Mouse (Mus musculus) kidney, postnatal 36 days (tissue): ENCODE results near the gene Asic2.

Experiments
- DNase-seq, 2 experiments: peaks; one replicate each; pipeline ENCODE4 v3.0.0; 2021 to 2022; ENCODE audit warnings: mixed read lengths in 2 of 2

Gene Asic2

GRCm38 (mm10) chr11:81080076-81080805 is 888.0 kb downstream of the Asic2 start:
- DNase-seq = no peak

- DNase-seq = no peak
Observed at GRCm38 (mm10) chr11:81079237-81079636, 889.0 kb downstream of the Asic2 start.

GRCm38 (mm10) chr11:81071836-81072235 is 896.4 kb downstream of the Asic2 start:
- no peak for DNase-seq

DNA sequence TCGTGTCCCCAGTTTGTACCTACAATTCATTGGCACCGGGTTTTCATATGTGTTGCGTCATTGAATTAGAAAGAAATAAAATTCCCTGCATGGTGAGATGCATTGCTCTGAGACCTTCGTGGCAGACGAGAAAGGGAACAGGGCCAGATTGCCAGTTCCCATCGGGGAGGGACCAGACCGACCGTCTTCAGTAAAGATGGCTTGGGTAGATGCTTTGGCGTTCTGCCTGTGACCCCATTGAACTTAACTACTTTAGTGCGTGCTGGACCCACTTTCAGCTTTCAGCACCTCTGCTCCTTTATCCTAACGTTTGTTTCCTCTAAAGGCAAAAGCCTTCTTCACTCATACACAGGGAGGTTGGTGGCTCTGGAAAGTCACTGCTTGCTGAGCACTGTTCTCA is 902.9 kb downstream of the Asic2 start:
- no peak for DNase-seq

GRCm38 (mm10) chr11:81064006-81064405 is 904.3 kb downstream of the Asic2 start:
- peak; percentile 40 to 71 for DNase-seq

DNA sequence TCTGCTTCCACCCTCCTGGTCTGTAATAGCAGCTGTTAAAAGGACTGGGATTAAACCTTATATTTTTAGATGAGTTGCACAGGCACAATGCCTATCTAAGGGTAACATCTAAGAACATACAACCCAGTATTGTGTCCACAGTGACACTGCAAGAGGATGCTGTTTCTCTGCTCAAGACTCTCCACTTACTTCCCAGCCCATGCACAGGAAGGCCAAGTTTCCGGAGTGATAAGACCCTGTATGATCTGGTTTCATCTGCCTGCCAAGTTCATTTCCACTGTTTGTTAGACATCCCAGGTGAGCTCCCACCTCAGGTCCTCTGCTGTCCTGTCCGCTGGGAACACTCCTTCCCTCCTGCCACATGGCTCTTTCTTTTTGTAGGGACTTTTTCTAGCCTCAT is 908.2 kb downstream of the Asic2 start:
- DNase-seq = no peak

- DNase-seq = no peak
Observed at GRCm38 (mm10) chr11:81059546-81059945, 908.7 kb downstream of the Asic2 start.

DNA sequence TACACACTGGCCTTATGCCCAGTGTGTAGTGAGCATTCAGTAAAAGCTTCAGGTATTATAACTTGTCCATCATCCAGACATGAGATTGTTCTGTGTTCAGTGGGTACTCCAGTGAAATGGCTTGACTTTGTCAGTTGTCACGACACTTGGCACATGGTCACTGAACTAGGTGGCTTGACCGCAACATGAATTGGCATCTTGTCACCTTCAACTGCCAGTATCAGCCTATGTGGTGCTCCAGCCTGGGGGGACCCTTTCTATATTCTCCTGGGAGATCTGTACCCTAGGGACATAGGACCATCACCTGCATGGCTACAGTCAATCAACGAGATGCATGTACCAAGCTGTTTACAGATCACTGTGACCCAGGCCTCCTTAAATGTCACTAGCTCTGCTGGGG is 910.8 kb downstream of the Asic2 start:
- DNase-seq = no peak

DNA sequence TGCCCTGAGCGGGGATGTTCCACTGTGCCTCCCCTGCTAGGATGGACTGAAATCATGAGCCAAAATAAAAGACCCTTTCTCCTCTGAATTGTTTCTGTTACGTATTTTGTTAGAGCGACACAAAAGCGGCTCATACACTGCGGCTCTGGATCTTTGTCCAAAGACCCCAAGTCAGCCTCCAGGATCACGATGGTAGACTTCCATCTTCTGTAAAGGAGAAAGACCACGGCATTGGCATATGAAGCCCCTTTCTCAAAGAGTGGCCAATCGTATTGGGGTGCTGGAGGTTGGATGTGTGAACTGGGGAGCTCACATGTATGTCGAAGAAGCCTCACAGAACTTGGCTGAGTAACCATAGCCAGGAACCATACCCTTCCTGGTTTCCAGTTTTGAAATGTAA is 911.5 kb downstream of the Asic2 start:
- DNase-seq = no peak

DNA sequence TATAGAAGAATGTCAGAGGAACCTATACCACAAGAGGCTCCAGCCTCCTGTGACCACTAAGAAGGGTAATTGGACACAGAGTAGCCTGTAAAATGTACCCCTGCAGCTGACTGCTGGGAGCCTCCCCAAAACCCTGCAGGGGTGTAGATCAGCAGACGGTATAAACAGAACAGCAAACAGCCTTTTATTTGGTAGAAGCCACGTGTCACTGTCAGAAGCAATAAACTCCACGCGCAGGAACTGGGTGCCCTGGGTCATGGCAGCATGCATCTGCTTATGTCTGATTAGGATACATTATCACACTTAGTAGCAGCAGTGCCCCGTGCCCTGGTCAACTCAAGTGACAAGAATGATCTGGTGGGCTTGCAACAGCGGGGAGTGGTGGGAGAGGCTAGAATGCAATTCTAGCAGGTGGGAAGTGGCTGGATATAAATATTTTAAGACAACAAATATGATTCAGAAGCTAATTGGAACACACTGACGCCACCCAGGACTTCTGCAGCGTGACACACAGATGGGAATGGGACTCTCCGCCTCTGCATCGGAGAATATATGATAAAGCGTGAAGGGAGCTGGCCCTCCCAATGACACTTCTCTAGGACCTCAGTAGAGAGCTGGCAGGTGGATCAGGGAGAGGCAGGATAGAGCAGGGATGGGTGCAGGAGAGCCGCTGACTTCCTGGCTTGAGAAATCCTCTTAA is 912.7 kb downstream of the Asic2 start:
- DNase-seq = no peak

DNA sequence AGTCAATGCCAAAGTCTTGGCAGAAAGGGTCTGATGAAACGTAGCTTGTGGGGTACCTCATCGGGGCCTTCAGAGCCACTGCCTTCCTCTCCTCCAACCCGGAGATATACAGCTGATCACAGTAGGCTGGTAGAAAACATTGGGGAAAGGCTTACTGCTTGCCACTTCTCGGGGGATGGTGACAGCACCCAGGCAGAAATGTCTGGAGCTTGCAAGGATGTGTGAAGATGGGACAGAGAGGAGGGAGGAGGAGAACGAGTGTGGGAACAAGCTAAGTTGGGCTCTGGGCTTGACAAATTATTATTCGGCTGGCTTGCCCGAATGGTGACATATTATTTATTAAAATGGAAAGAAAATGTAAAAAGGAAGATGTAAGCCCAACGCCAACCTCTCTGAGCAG is 914.4 kb downstream of the Asic2 start:
- no peak for DNase-seq

DNA sequence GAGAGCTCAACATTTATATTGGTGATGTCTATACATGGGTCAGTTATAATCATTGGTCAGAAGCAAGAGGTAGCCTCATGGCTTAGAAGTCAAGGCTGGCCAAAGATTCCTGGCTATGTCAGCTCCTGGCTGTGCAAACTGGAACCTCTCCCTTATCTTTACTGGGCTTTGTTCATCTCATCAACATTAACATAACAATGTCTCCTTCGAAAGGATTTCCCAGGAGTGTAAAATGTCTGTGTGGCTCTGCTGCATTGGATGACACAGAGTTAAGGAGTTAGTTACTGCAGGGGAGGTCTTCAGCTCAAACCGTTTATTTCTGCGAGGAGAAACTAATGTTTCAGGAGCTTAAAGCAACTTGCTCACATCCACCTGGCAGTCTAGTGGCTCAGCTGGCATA is 926.6 kb downstream of the Asic2 start:
- no peak for DNase-seq

DNA sequence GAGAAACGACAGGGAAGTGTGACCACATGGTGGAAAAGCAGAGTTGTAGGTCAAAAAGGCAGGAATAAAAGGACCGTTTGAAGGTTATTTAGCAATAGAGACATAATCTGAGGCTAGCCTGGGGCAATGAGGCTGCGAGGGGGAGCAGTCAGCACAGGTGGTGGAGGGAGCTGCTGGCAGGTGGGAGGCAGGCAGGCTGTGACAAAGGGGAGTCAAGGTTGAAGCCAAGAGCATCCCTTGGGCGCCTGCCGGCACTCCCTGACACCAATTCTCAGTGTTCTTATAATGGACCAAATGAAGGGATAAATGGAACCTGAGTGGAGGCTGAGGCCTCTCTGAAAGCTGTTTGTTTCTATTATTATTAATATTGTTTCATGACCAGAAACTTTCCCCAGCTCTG is 928.3 kb downstream of the Asic2 start:
- no peak for DNase-seq

GRCm38 (mm10) chr11:81032151-81032550 is 936.1 kb downstream of the Asic2 start:
- no peak for DNase-seq

GRCm38 (mm10) chr11:81014776-81015175 is 953.5 kb downstream of the Asic2 start:
- DNase-seq = no peak

GRCm38 (mm10) chr11:81013501-81013900 is 954.8 kb downstream of the Asic2 start:
- no peak for DNase-seq

GRCm38 (mm10) chr11:81010766-81011165 is 957.5 kb downstream of the Asic2 start:
- DNase-seq = no peak

GRCm38 (mm10) chr11:81009366-81009765 is 958.9 kb downstream of the Asic2 start:
- no peak for DNase-seq

DNA sequence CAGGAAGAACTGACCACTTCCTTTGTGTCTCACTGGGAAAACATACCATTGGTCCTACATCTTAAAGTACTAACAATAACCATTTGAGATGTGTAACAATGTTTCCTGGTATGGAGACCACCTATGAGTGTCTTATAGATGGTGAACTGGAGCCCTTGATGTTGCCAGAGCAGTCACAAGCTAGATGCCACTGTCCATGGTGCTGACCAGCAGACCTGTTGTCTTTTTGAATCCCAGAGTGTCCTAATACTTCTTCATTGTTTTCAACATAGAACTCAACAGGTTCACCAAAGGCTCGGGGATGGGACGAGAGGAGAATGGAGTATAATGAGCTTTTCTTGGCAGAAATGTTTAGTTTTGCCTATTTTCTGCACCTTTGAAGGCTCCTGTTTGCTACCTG is 962.4 kb downstream of the Asic2 start:
- DNase-seq = peak; percentile 0 to 60

DNA sequence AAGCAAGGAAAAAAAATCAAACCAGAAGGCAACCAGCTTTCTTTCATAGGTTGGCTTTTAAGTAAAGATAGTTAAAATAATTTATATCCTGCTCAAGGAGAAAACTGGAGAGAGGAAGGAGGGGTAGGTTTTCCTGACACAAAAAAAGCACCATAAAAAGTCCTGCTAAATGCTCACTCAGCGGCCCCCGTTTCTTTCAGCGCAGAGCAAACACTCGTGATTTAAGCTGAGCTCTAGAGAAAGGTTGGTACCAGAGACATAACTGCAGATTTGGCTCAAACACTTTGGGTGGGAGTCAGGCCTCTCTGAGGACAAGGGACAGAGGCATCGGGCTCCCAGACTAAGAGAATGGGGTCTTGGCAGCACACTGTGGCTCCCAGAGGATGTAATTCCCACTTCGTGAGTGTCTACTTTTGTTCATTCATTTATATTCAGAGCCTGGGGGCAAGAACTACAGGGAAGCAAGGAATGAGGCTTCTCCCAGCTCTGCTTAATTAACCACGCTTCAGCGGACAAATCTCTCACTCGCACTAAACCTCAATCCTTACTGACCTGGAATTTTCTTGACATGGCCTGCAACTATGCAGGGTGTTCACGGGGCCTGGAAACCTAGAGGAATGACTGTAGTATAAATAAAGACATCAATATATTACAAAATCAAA is 965.4 kb downstream of the Asic2 start:
- DNase-seq = no peak

DNA sequence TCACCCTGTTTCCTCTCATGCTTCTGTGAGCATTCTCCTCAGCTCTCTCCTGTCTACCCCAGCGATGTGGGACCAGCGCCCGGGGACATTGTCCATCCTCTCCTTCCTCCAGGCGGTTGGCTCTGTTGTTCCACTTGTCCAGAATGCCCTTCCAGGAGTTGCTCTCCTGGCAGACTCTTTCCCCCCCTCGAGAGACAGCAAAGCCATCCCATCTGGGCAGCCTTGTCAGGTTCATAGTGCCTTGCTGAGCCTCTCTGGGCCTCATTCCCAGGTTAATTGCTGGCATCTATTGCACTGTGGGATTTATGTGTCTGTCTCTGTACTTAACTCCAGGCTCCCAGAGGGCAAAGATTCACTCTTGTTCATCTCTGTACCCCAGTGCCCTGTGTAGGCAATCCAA is 972.6 kb downstream of the Asic2 start:
- DNase-seq = no peak

DNA sequence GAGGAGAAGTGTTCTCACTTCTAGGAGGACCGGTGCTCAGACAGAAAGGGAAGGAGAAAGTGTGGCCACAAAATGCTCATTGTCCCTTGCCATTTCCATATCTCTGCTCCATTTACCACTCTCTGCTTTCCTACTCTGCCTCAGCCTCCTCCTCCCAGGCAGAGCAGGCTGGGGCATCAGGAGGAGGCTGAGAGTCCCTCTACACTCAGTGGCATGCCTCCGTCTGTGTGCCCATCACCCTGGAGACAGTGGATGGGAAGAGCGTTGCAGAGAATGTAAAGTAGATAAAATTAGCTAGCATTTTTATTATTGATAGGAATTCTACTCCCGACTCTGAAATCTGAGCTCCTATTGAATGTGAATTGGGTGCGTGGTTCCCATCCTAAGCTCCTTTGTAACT is 984.7 kb downstream of the Asic2 start:
- DNase-seq = no peak

DNA sequence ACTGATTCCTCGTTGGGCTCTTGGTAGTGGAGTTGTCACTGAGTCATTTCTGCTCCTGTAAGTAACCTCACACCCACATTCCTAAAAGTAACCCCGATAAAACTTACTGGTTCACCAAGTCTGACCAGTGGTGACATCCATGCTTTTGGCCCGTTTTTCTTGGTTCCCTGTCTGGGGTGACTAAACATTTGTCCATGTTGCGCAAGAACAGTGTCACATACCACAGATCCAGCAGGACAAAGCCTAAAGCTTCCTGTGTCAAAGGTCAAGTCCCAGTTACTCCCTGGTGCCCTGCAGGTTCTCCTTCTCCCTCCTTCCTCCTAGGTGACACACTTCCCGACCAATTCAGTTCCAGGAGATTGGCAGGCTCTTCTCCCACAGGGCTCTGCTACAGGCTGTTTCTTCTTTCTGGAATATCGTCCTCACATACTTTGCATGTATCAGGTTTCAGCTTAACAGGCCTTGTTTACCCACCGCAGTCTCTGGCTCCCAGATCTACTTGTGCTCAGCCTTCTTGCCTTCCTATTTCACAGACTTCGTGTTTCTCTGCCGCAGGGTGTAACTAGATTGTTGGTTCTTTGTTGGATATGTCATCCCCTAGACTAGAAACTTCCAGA is 991.9 kb downstream of the Asic2 start:
- DNase-seq = no peak

GRCm38 (mm10) chr11:80974616-80975015 is 993.6 kb downstream of the Asic2 start:
- DNase-seq = peak in 1 of 2 experiments; percentile 28
